Mouse (Mus musculus) adrenal gland, postnatal 25 days (tissue): ENCODE data around the gene Ralgps1. TPM values are rescaled to one million over a fixed set of nuclear protein-coding genes. Genes with fewer than 3 reads are reported as not detected.

Source experiments
- DNase-seq: peaks from one replicate; pipeline ENCODE4 v3.0.0; 2021; ENCODE audit warnings: mixed read lengths
- long read RNA-seq: library from polyadenylated mRNA; stranded (forward); transcript quantifications from one replicate; pipeline ENCODE4 v2.0.0, GENCODE M21; 2021
- total RNA-seq: library from RNA; stranded (reverse); gene quantifications from 2 replicates; pipeline ENCODE4 v1.2.3, GENCODE M21; 2021

Gene Ralgps1
- 5.7 and 5.8 TPM in 2 replicates for total RNA-seq
- long read RNA-seq, full-length matches to known transcripts = 1 of 1 reads
- long read RNA-seq, partial matches to known transcripts = 0 of 1 reads
- long read RNA-seq, other reads (novel, unspliced or antisense) = 0 of 1 reads

DNA sequence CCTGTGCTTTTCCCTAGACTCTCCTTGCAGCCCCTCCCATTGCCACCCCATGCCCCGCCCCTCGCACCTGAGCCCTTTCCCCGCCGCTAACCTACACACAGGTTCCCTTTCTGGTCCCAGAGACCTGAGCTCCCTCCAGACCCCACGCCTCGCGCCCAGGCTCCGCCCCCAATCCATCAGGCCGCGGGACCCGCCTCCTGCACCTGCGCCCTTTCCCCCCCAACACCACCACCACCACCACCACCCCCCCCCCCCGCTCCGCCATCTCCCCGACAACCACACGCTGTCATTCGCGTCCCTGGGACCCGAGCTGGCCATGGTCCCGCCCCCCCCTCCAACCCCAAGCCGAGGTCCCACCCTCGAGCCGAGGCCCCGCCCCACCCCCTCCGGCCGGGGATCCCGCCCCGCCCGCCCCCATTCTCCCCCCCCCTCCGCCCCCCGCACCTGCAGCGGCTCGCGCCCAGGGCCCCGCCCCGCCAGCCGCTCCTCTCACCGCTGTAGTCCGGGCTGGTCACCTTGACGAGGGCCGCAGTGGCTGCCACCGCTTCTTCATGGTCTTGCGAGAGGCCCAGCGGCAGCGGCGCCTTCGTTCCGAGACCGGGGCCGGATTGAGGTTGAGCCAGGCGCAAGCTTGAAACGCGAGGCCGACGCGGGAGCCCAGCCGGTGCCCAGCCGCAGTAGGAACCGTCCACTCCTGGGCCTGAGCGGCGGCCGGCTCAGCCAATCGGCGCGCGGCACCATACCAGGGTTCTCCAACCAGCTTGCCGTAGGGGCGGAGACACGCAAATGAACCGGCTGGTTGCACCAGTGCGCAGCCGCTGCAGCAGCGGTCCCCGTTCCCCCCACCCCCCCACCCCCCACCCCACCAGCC is at the start of gene Ralgps1:
Ralgps1 (minus strand) TSS at position 710 of the 871 bp plus-strand sequence.
- peak; percentile 97 for DNase-seq

DNA sequence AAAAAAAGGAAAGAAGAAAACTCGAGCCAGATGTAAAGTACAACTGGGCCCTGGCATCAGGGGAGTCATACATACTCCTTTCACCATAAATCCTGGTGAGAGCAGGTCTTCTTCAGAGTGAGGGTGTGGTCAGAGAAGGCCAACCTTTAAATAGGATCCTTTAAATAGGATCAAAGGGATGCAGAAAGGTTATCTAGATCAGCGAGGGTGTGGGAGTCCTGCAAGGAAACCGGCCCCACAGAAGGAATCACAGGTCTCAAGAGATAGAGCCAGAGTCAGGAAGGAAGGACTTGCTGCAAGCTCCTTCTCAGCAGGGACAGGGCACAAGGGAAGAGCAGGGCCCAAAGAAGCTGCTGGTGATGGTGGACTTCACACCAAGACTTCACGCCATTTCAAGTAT is 46.2 kb upstream of the Ralgps1 start:
- DNase-seq = no peak

DNA sequence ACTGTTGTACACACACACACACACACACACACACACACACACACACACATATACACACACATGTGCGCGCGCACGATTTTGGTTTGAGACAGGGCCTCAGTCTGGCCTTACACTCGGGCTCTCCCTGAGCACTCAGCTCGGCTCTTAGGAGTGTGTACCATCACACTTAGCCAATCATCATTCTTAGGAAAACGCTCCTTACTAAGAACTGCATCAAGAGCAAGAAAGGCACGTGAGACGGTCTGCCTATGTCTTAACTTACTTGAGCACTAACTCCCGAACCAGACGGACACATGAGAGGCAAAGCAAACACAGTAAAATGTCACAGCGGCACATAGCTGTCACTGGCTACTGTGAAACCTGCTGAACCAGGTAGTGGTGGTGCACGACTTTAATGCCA is 42.7 kb upstream of the Ralgps1 start:
- DNase-seq = no peak

DNA sequence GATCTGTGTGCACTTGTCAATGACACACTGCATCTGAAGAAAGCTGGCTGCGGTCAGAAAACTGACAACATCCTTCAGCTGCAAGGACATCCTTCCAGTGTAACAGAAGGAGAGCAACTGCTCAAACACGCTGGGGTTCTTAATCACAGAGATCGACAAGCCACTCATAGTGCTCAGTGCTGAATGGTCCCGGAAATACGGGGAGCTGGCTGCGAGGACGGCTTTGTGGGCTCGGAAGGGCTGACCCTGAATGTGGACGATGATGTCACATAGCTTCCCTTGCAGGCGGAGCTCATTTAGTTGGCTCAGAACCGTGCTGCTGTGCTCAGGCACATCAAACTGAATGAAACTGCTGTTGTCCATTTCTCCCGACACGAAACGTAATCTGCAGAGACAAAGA is 40.8 kb upstream of the Ralgps1 start:
- DNase-seq = peak; percentile 19

DNA sequence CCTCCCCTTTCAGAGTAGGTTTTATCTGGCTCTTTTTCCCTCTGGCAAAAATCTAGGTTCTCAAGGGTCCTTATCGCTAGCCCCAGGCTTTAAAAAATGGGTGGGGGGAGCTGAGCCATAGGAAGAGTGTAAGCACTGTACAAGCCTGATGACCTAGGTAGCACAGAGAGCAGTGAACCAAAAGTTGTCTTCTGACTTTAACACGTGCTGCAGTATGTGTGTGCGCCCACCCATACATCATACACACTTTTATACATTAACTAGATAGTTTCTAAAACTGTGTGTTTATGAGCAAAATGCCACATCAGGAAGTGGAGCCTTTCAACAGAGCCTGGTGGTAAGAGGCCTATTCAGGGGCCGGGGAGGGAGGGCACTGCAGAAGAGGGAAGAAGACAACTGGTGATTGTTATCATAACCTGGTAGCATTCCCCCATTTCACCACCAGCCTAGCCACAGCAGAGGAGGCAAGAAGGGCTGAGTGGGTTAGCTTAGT is 32.3 kb upstream of the Ralgps1 start:
- no peak for DNase-seq

DNA sequence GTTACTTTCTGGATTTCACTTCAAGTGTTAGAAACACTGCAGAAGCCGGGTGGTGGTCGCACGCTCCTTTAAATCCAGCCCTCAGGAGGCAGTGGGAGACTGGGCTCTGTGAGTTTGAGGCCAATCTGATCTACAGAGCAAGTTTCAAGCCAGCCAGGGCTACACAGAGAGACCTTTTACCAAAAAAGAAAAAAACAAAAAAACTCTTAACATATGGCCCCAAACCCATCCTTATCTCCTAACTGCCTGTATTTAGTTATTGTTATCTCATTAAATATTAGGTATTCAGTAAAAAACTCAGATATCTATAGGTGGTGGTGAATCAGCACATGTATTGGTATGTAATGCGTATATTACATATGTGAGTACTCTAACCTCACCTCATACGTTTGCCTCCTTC is 31.4 kb upstream of the Ralgps1 start:
- no peak for DNase-seq

DNA sequence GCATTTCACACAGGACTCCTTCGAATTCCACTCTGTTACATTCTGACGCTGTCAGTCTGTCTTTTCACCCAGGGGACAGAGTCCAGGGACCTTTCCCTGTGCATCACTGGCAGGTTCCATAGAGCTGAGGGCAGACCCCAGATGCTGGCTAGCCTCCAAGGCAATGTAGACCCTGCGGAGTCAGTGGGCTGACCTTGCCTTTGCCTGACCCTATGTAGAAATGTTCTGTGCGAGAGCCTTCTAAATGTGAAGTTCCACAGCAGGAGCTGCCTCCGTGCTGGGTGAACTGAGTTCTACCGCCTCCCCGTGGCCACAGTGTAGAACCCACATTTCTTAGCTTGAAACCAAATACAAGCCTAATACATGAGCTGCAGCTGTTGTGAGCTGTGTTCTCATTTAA is 30.9 kb upstream of the Ralgps1 start:
- peak; percentile 50 for DNase-seq

DNA sequence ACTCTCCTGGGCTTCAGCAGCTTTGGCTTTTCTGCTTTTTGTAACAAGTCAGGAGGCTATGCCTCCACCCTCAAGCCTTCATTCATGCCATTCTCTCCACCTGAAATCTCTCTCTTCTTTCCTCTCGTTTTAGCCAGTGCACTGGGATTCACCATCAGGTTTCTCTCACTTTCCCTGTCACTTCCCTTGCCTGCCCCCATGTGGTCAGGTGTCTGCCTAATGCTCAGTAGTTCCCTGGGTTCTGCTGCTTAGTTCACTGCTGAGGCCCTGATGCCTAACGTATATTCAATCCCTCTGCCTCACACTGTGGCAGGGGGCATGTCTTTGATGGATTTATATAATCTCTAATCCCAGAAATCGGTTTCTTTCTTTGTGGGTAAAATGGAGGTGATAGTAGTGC is 29.9 kb upstream of the Ralgps1 start:
- no peak for DNase-seq

DNA sequence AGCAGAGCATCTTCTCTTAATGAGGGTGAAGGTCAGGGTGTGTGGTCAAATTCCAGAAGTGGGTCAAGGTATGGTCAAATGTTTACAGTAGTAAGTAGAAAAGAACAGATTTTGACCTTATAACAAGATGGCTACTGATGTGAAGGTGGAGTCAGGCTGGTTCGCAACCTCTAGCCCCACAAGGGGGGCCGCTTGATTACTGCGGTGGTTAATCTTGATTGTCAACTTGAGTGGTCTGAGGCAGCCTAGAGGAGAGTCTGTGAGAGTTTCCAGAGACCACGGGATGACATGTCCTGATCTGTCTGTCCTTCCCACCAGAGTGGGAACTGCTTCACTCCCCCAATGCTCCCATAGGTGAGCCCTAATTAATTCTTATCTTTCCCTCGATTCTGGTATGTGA is 29.3 kb upstream of the Ralgps1 start:
- no peak for DNase-seq

DNA sequence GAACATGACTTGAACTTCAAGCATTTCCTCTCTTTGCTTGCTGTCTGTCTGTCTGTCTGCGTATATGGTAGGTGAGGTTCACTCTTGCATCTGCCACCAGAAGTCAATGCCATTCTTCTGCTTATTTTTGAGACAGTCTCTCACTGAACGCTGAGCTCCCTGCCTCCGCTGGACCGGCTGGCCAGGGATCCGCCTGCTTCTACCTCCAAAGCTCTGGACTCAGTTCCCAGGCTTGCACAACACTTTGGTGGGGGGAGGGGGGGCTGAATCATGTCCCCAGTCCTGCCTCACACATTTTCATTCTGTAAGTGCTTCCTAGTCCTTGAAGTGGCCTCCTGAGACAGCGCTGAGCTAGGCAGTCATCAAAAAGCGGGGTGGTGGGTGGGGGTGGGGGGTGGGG is 27.8 kb upstream of the Ralgps1 start:
- peak; percentile 14 for DNase-seq

DNA sequence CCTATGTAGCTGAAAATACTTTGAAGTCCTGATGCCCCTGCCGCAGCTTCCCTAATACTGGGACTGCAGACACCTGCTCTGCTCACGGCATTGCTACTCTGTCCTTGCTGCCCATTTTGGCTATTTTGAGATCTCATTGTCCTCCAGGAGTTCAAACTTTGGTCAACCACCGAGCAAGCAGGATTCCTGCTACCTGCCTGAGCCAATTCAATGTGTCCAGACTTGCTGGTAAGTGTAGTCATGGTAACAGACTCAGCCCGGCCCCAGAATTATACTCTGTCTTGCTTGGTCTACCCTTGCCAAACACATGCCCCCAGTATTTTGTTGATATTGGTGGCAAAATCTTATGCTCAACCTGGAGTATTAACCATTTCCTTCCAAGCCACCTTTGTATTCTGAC is 25.8 kb upstream of the Ralgps1 start:
- no peak for DNase-seq

DNA sequence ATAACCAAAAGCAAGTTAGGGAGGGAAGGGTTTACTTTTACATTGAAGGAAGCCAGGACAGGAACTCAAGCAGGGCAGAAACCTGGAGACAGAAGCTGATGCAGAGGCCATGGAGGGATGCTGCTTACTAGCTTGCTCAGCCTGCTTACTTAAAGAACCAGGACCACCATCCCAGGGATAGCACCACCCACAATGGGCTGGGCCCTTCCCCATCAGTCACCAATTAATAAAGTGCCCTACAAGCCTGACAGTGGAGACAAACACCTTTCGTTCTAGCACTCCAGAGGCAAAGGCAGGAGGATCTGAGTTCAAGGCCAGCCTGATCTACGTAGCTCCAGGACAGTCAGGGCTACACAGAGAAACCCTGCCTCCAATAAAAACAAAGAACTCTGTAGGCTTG is 23.8 kb upstream of the Ralgps1 start:
- no peak for DNase-seq

DNA sequence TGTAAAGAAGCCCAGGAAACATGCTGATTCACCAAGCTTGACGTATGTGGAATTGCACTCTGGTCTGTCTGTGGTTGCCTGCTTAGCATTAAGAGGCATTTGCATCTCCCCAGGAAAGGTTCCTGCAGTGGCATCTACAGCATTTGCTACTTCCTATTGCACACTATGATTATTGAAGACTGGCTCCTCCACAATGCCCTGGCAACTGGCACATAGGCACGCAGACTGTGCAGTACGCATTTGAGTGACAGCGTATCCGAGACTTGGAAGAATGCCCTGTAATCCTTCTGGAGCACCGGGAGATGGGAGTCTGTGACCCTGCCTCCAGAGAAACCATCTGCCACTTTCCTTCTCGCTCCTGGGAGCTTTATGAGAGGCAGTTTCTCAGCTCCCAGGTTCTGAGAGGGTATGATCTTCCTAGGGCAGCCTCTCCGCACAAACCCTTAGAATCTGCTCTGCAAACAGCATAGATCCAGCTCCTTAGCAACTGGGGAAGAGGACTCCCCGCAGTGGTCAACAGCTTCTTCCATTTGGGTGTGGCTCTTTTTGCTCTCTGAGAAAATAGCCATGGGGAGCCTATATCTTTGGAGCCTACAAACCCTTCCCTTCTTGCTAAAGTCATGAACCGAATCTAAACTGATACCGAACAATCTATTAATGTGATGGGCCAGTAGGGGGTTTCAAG is 22.8 kb upstream of the Ralgps1 start:
- no peak for DNase-seq

DNA sequence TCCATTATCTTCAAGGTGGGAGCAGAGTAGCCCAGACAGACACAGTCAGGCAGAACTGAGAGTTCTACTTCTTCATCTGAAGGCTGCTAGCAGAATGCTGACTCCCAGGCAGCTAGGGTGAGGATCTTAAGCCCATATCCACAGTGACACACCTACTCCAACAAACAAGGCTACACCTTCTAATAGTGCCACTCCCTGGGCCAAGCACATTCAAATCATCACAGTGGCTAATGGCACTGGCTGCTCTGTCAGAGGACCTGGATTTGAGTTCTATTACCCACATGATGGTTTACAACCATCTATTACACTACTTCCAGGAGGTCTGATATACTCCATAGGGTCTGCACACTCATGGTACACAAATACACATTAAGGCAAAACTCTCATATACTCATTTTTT is 21.7 kb upstream of the Ralgps1 start:
- DNase-seq = no peak

DNA sequence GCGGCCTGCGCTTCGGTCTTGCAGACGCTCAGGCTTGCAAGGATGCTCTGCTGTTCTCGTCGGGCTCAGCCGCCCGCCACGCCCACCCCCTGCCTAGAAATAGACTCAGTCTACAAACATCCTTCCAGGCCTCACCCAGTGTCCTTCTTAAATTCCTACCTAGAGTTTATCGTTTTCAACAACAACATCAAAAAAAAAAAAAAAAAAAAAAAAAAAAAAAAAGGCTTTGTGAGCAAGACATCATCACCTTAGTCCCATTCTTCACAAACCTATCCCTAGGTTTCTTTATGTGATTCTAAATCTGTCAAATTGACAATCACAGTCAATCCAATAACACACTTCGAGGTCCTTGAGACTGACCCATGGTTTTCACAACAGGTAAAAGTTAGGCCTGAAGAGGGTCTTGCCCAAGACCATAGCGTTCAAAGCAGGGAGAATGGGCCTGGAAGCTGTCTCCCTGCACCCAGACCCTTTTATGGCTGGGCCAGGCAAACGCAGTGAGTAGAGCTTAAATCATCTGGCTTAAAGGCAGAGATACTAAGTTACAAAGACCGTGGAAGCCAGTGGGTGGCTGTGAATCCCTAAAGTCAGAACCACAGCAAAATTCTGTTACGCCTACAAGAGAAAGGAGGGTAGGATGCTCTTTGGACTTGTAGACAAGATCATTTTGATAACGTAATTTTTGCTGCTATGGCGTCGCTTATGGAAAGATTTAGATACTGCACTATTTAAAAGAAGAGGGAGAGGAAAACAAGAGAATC is 542 bp upstream of the Ralgps1 start:
- DNase-seq = no peak

DNA sequence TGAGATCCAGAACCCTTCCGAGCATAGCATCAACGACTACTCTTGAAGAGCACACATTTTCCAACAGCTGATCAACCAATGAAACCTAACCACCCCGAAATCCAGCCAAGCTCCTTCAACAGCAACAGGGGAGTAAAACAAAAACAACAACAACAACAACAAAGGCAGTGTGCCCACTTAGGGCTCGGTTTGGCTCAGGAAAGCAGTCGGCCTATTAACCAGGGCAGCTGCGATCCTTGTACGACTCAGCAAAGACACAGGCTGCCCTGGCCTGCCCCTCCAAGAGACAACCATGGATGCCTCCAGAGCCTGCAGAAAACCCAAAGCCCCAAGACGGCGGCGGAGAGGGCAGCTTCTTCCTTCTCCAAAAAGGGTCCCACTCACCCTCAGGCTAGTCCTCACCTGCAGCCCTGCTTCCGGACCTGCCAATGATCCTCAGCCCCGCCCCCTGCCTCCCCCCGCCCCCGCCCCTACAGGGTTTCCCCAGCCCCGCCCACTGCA is 960 bp downstream of the Ralgps1 start:
- no peak for DNase-seq

DNA sequence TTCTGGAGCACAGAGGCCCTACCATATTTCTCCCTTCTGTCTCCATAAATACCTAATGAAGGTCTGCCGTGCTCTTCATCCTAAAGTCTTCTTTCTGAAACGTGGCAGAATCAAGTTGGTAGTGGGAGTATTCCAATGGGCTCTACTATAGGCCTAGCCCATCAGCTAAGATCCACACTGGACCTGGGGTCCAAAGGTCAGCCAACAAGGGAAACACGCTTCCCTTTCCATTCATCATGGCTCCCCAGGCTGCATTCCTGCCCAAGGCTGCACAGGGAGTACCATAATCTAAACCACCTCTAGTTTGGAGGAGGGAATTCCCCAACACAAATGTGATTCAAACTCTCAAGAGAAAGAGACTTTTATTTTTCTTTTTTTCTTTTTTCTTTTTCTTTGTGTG is 1.8 kb downstream of the Ralgps1 start:
- DNase-seq = no peak

DNA sequence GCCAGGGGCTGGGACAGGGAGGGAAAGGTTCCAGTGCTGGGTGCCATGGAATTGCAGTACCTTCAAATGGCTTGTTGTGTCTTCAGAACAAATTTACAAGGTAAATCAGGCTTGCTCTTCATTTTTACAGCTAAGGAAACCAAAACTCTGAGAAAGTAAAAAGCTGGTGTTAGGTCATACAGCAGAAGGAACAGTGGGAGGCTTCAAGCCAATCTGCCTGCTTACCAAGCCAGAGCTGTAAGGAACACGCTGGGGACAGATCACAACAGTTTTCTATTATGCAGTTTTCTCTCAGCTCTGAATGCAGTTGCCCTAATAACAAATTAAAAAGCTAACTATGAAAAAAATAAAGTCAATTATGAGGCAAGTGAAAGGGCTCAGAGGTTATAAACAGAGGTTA is 2.8 kb downstream of the Ralgps1 start:
- no peak for DNase-seq

DNA sequence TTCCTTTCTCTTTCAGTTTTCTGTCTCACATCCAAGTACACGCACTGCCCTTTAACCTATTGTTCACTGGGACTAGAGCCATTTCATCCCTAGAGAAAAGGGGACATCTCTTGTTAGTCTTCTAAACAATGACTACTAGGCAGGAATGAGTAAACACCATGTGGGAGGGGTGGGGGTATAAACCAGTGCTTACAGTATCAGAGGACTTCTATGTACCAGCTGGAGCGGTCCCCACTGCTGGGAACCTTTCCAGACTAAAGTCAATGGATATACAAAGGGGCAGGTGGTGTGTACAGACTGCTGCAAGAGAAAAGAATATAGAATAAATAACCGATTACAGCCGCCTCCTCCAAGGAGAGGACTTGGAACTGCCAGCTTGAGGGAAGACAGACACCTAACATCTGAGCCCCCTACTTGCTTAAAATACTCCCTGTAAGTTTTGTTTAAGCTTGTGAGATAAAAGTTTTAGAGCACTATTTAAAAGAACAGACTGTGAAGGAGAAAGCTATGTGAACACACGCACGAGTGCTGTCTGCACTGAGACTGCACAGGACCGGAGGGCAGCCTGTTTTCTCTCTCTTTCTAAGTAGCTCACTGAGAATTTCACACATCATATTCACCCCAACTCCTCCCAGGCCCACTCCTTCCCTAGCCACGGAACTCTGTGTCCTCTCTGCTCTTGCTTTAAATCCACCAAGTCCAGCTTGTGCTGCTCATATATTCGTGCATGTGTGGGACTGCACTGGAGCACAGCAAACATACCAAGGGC is 5.4 kb downstream of the Ralgps1 start:
- DNase-seq = no peak

DNA sequence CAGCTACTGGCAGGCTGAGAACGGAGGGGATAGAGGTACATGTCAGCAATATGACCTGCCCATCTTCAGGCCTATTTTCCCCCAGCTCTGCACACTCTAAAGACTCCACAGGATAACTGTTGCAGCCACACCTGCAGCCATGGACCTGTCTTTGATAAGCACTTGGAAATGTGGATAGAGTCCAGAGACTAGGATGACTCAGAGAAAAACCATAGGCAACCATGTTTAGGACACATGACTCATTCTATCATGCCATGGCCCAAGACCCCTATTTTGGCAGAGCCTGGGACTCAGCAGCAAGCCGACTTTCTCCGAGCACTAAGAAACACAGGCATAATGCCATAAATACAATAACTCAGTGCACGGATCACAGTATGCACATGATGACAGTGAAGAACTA is 6.6 kb downstream of the Ralgps1 start:
- DNase-seq = no peak

DNA sequence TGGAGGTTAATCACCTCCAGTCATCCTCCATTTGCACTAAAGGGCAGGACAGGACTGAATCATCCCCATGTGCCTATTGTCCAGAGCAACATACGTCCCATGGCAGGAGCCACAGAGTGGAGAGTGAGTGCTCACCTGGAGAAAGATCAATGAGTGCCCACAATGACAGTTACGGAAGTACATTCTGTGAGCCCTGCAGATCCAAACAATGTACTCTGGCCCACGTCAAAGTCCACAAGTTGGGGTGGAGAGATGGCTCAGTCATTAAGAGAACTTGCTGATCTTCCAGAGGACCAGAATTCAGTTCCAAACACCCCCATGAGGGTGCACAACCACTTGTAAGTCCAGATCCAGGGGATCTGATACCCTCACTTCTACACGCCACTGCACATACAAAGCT is 7.4 kb downstream of the Ralgps1 start:
- no peak for DNase-seq
